Mouse (Mus musculus): Measurements from ENCODE around the gene Mmp17. TPM values are rescaled to one million over a fixed set of nuclear protein-coding genes. Genes with fewer than 3 reads are reported as not detected.

Gene Mmp17
- total RNA-seq, 2 experiments from 2014 or later: 1.7 to 2.4 TPM

Other genes with a start within 250 kb of the Mmp17 start
- gene Sfswap, start 82.9 kb upstream of the Mmp17 start, total RNA-seq (2021): 10 to 100 TPM; 46.9 to 47.3 TPM
- 1 to 10 TPM; 3.0 to 3.4 TPM for gene Zfp11, start 85.9 kb downstream of the Mmp17 start, total RNA-seq (2021)
- not detected for gene Sept14, start 124.3 kb downstream of the Mmp17 start, total RNA-seq (2021)
- gene Mrps17, start 131.3 kb downstream of the Mmp17 start, total RNA-seq (2021): 10 to 100 TPM; 85.3 to 93.6 TPM
- gene Nipsnap2, start 140.9 kb downstream of the Mmp17 start, total RNA-seq (2021): 100 to 1,000 TPM; 688 to 716 TPM
- gene Psph, start 203.3 kb downstream of the Mmp17 start, total RNA-seq (2021): 10 to 100 TPM; 10.5 TPM